Mouse (Mus musculus) ES-E14 (cell line): ENCODE measurements around the gene Myrfl. TPM values are rescaled to one million over a fixed set of nuclear protein-coding genes. Genes with fewer than 3 reads are reported as not detected.

Source experiments
- DNase-seq: peaks from one replicate; pipeline ENCODE4 v3.0.0-alpha.2; 2013; ENCODE audit warnings: low read depth, low spot score
- H3K27ac ChIP-seq: 2 replicates; pipeline ENCODE4 v1.5.1; 2012; ENCODE audit warnings: low read depth, mild to moderate bottlenecking, low read length, moderate library complexity, mixed read lengths; ENCODE audit not compliant: poor library complexity, insufficient read depth, severe bottlenecking
- H3K36me3 ChIP-seq: 2 replicates; pipeline ENCODE4 v1.6.1; 2012; ENCODE audit warnings: mild to moderate bottlenecking, low read length, moderate library complexity, mixed read lengths; ENCODE audit not compliant: control insufficient read depth, poor library complexity, insufficient read depth, severe bottlenecking
- H3K4me1 ChIP-seq, 2 experiments: fragments of 150-350 bp in 1 of 2; sonication (generic) in 1 of 2; 2 replicates each; pipeline ENCODE4 v1.6.1; 2012; ENCODE audit warnings: low read length in 2 of 2, mild to moderate bottlenecking in 1 of 2, mixed read lengths in 1 of 2; ENCODE audit not compliant: control insufficient read depth in 2 of 2, insufficient read depth in 2 of 2, poor library complexity in 1 of 2
- H3K4me3 ChIP-seq, 2 experiments: fragments of 150-350 bp in 1 of 2; sonication (generic) in 1 of 2; 2 replicates each; pipeline ENCODE4 v1.5.1; 2012; ENCODE audit warnings: low read length in 2 of 2, low read depth in 1 of 2, mild to moderate bottlenecking in 1 of 2, mixed read lengths in 1 of 2; ENCODE audit not compliant: insufficient read depth in 1 of 2, poor library complexity in 1 of 2, severe bottlenecking in 1 of 2
- H3K9ac ChIP-seq: 2 replicates; pipeline ENCODE4 v1.6.1; 2012; ENCODE audit warnings: low read depth, mild to moderate bottlenecking, low read length, mixed read lengths; ENCODE audit not compliant: poor library complexity, insufficient read depth, severe bottlenecking
- H3K9me3 ChIP-seq: fragments of 150-350 bp; sonication (generic); 2 replicates; pipeline ENCODE4 v1.6.1; 2012; ENCODE audit warnings: low read depth, mild to moderate bottlenecking, low read length; ENCODE audit not compliant: control insufficient read depth, insufficient read depth
- CHD2 ChIP-seq: IDR thresholded peaks from 2 replicates; pipeline ENCODE4 v1.6.1; 2014; ENCODE audit warnings: mild to moderate bottlenecking, low read depth, low read length, inconsistent platforms
- HCFC1 ChIP-seq: IDR thresholded peaks from 2 replicates; pipeline ENCODE4 v1.6.1; 2012; ENCODE audit warnings: low read length, inconsistent platforms, borderline replicate concordance; ENCODE audit not compliant: insufficient read depth
- MAFK ChIP-seq: IDR thresholded peaks from 2 replicates; pipeline ENCODE4 v1.6.1; 2014; ENCODE audit warnings: mild to moderate bottlenecking, low read depth, low read length, inconsistent platforms; ENCODE audit not compliant: insufficient read depth
- ZC3H11A ChIP-seq: IDR thresholded peaks from 2 replicates; pipeline ENCODE4 v1.6.1; 2012; ENCODE audit warnings: low read depth, mild to moderate bottlenecking, inconsistent platforms, low read length, borderline replicate concordance
- ZNF384 ChIP-seq: IDR thresholded peaks from 2 replicates; pipeline ENCODE4 v1.6.1; 2012; ENCODE audit warnings: low read depth, low read length, inconsistent platforms
- in situ Hi-C, 2 experiments: fragments of 600-800 bp; cut with MboI; formaldehyde crosslinking; loops; one replicate each; pipeline ENCODE4 v1.15.1; 2025; ENCODE audit warnings: low sequenced_read_pairs in 2 of 2, inconsistent platforms in 1 of 2; ENCODE audit not compliant: unreplicated experiment in 2 of 2
- total RNA-seq: library from RNA; depleted of rRNA; stranded (reverse); fragments of 300-350 nt; gene quantifications from 2 replicates; pipeline ENCODE4 v1.2.3, GENCODE M21; 2012

The Myrfl gene
- total RNA-seq, 1 experiment, result 0.13 TPM

DNA sequence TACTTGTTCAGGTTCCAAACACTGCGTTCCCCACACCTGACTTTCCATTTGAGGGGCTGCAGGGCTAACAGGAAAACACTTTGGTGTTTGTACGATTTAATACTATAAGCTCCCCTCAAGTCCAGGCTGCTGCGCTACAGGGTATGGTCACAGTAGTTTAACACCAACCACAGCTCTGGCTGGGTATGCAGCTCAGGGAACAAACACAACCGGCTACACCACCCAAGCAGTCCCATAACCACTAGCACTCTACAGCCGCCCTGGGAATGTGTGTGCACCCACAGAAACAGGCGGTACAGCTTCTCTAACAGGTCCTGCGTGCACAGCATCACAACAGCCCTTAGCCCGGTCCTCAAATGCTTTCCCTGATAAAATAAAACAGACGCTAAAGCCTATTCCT, 16.1 kb upstream of the Myrfl start:
- Histone ChIP-seq H3K9me3 (no peaks in the 10 kb centered on the region), H3K4me3 (no peak overlapping the region), H3K27ac (no peak overlapping the region), H3K9ac (no peak overlapping the region), H3K36me3 (peaks cover 38% of the 10 kb centered on the region), H3K4me1 (peaks cover 2 to 5% of the 10 kb centered on the region in 2 experiments; a peak in 1 of 4 replicates)
- in situ Hi-C loops, result no loop called here
- DNase-seq, result no peak
- TF ChIP-seq ZNF384 (no peak), HCFC1 (no peak), MAFK (no peak), ZC3H11A (no peak), CHD2 (no peak)

DNA sequence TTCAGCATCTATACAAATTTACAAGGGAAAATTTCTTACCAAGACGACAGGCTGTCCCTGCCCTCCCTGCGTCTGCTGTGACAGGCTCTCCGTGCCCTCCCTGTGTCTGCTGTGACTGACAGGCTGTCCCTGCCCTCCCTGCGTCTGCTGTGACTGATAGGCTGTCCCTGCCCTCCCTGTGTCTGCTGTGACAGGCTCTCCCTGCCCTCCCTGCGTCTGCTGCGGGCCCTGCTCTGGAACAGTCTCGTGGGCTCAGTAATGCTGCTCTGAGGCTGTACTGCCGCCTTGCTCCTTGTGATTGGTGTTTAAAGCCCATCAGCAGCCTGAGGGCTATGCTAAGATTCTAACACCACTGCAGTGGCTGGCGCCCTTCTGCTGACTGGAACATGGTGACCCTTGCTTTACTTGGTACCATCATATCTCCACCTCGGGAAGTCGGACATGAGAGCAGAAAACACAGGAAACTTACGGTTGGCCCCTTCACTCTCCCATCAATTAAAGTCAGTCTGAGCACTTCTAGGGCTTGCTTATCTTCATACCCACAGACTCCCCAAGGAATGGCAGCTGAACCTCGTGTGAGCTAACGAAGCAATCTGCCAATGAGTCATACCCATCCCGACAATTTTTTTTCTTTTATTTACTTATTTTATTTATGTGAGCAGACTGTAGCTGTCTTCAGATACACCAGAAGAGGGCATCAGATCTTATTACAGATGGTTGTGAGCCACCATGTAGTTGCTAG, 12.4 kb upstream of the Myrfl start:
- Histone ChIP-seq H3K36me3 (peaks cover 47% of the 10 kb centered on the region), H3K9ac (no peak overlapping the region), H3K4me1 (peaks cover 2 to 5% of the 10 kb centered on the region in 2 experiments; a peak in 2 of 4 replicates), H3K9me3 (no peaks in the 10 kb centered on the region), H3K4me3 (no peak overlapping the region), H3K27ac (no peak overlapping the region)
- TF ChIP-seq CHD2 (no peak), MAFK (no peak), HCFC1 (no peak), ZC3H11A (no peak), ZNF384 (no peak)
- in situ Hi-C loops, result no loop called here
- DNase-seq, result no peak

DNA sequence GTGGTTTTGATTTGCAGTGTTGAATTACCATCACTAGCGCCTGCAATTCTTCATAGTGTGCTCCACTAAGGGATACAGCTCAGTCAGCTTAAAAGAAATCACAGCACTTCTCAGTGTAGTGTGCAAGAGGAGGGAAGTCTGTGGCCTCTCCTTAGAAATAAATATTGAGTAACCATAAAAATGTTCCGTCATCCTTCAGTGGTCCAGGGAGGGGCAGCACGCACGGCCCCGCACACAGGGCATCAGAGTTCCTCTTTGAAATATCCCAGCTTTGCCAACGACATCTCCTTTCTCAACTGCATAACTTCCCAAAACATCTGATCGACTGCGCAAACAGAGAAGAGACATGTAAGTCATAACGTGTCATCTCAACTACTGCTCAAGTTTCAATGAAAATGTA, 10.1 kb upstream of the Myrfl start:
- no peak overlapping the region for H3K9ac ChIP-seq
- no peaks in the 10 kb centered on the region; a peak in 1 of 4 replicates for H3K4me1 ChIP-seq
- H3K4me3 ChIP-seq, result no peak overlapping the region
- DNase-seq, result no peak
- TF ChIP-seq CHD2 (no peak), MAFK (no peak), ZC3H11A (no peak), HCFC1 (no peak), ZNF384 (no peak)
- in situ Hi-C loops, result no loop called here
- H3K9me3 ChIP-seq, result no peaks in the 10 kb centered on the region
- H3K27ac ChIP-seq, result no peak overlapping the region
- peaks cover 39% of the 10 kb centered on the region for H3K36me3 ChIP-seq

DNA sequence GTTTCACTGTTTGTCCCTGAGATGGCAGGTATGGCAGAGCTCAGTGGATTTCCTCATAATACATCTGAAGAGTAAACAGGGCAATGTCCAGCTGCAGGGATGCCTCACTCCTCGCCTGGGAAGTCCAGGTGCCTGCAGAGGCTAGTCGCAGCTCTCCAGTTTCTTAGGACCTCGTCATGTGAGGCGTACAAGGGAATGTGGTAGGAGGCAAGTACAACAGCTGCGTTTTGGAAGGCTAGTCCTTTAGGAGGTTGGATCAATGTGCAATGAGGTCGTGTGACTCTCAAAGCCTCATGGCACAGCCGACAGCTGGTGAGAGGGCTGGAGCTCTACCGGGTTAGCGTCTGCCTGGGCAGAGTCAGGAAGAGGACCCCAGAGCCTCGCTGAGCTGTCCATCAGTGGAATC, 7.8 kb upstream of the Myrfl start:
- Histone ChIP-seq H3K27ac (no peak overlapping the region), H3K9me3 (no peaks in the 10 kb centered on the region), H3K9ac (no peak overlapping the region), H3K4me1 (no peaks in the 10 kb centered on the region; a peak in 1 of 4 replicates), H3K4me3 (no peak overlapping the region), H3K36me3 (peaks cover 26% of the 10 kb centered on the region)
- DNase-seq, result no peak
- in situ Hi-C loops, result no loop called here
- TF ChIP-seq MAFK (no peak), HCFC1 (no peak), CHD2 (no peak), ZNF384 (no peak), ZC3H11A (no peak)
